Mouse (Mus musculus) telencephalon, adult 2 months (tissue): Measurements from ENCODE around the gene Nicn1.
"Not testable (repeated sequence)": the region's sequence is repeated elsewhere in the genome, so short reads cannot be mapped to it uniquely, and the experiment has no call there.

ENCODE experiments used
- DNase-seq: peaks from one replicate; pipeline ENCODE4 v3.0.0-alpha.2; 2011; ENCODE audit warnings: low read depth, low spot score

Gene Nicn1

GRCm38 (mm10) chr9:108290016-108290750 lies at the start of gene Nicn1:
TSS of gene Nicn1 (plus strand) at chr9:108290429.
- peak; percentile 99 for DNase-seq

GRCm38 (mm10) chr9:108244540-108244939 lies 45.7 kb upstream of the Nicn1 start:
- no peak for DNase-seq

DNA sequence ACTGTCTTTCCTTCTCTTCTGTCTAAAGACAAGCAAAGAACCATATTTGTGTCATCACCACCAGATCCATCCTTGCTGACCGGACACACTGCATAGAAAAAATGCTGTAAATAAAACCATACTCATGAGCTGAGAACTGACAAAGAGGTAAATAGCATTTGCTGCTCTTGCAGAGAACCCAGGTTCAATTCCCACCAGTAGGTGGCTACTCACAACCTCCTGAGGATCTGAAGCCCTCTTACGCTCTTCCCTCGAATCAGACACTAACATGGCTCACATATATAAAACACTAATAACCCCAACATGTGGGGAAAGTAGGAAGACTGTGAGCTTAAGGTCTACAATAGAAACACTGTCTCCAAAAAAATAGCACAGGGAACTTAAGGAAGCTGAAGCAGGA lies 45.2 kb upstream of the Nicn1 start:
- DNase-seq, result no peak

DNA sequence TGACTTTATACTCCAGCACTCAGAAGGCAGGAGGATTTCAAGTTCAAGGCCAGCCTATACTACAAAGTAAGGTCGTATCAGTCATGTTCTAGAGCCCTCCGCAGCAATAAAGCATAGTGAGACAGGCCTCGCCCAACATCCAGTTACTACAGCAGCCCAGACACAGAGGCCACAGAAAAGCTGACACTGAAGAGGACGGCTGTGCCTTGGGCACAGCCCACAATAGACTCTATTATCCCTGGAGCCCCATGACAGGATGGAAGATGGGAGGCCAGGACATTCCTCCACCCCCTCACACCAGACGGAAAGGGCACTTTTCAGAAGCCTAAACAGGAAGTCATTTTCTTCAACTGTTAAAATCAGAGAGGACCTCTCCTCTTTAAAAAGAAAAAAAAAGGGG lies 41.3 kb upstream of the Nicn1 start:
- DNase-seq, result no peak

GRCm38 (mm10) chr9:108251877-108252276 lies 38.4 kb upstream of the Nicn1 start:
- no peak for DNase-seq

DNA sequence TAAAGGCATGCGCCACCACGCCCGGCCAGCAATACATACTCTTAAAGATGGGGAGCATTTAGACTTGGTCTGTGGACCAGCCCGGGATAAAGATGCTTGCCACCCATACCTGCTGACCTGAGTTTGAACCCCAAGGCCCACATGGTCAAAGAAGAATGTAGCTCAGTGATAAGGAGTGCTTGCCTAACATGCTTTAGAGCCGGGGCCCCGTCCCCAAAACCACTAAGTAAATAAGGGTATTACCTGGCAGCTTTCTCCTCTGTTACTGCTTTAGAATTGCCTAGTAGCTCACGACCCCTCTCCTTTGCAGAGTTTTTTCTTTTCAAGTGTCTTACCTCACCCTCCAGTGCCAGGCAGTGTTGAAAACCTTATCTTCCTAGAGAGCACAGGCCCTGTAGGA lies 37.5 kb upstream of the Nicn1 start:
- no peak for DNase-seq

GRCm38 (mm10) chr9:108260526-108260925 lies 29.7 kb upstream of the Nicn1 start:
- DNase-seq, result no peak

DNA sequence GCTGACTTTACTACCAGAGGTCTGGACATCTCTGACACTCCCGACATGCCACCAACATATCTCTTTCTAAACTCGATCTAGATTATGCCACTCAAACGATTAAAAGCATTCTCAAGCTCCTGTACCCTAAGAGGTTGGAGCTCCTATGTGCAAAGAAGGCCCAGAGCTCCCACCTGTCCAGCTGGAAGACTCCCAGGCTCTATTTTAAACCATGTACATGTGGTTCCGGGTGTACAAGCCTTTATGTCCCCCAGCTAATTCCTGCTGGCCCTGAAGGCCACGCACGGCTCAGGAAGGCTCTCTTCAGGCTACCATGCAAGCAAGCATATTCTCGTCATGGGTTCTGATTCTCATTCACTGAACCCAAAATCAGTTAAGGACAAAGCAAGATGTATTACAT lies 28.4 kb upstream of the Nicn1 start:
- DNase-seq, result no peak

DNA sequence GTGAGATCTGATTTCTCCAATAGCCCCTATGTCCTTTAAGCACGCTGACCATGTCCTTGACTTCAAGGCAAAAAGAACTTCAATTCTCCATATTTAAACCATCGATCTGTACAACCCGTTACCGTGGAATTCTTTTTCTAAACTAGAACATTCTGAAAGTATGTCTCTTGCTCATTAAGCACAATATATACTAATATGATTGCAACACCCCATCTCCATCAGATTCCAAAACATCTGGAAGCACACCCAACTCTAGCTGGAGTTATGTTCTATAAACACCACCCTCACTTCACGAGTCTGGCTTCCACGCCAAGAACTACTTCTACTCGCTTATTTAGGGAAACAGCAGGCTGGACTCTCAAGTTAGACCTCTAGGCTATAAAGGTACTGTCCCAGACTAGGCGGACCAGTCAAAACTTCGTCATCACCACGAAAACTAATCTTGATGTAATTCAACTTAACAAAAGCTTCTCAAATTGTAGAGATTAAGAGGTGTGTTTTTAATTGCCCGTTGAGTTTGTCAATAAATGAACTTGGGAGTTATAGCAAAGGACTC lies 27.7 kb upstream of the Nicn1 start:
- DNase-seq, result no peak

DNA sequence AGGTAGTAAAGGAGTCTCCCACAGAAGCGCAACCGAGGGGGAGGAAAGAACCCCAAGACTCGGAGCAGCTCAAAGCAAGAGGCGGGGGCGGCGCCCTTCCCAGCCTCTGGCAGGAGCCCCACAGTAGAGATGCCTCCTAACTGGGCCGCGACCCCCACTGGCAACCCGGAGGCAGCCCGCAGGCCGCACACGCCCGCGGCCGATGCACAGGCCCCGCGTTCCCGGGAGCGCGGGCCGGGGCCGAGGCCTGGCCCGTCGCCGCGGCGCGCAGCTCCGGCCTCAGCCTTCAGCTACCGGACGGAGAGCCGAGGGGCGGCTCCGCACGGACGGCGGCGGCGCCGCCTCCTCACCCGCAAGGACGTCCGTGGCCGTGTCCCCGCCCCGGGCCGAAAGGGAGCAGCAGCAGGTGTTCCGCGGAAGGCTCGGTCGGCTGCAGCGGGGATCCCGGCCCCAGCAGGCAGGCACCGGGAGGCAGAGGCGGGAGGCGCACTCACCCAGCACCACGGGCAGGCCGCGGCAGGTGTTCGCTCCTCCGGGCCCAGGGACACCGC lies 27.0 kb upstream of the Nicn1 start:
- DNase-seq, result no peak

GRCm38 (mm10) chr9:108263690-108264190 lies 26.5 kb upstream of the Nicn1 start, which contains the start of gene Dag1:
TSS of gene Dag1 (minus strand) at chr9:108263958.
- DNase-seq, result peak; percentile 92

DNA sequence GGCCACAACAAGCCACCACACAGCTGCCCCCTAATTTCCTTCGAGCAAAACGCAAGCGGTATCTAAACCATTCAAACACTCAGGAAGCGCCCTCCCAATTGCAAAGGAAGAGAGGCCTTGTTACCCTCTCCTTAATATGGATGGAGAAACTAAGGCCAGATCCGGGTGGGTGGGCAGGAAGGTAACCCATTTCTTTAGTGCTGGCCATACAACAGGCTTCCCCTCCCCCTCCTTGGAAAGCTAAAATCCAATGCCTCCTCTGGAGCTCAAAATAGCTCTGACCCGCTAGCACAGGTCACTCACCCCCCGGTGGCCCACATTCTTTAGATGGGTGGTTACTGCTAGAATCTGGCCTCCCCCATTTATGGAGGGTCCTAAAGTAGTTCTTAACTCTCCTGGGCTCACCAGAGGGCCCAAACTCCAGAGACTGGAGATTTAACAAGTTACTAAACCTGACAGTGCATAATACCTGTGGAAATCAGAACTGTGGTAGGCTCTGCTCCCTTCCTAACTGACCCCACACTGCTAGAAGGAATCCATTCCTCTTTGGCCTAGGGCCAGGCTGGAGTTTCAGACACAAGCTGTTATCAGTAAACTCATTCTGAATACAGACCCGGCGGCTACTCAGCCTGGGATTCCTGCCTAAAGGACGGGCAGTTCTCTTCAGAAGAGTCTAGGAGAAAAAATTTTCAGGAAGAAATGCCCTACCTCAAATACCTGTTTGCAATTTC lies 25.9 kb upstream of the Nicn1 start:
- no peak for DNase-seq

GRCm38 (mm10) chr9:108266261-108266935 lies 23.8 kb upstream of the Nicn1 start:
- no peak for DNase-seq

DNA sequence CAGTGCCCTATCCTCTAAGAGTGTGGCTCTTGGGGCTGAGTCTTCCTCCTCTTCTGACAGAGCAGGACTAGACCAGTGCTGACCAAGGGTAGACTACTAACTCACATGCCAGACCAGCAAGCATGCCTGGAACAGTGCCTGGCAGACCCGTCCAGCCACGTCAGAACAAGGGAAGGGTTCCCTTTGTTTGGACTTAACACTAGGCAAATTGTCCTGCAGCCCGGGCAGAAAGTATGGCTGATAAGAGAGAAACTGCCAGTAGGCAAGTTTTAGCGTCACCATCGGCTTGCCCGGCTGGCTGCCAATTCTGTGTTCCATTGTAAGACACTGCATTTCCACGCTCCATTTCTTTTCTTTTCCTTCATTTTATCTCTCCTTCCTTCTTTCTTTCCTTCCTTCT lies 22.5 kb upstream of the Nicn1 start:
- DNase-seq, result no peak

- DNase-seq, result not testable (repeated sequence)
These were observed 21.5 kb upstream of the Nicn1 start for GRCm38 (mm10) chr9:108268701-108269100.

DNA sequence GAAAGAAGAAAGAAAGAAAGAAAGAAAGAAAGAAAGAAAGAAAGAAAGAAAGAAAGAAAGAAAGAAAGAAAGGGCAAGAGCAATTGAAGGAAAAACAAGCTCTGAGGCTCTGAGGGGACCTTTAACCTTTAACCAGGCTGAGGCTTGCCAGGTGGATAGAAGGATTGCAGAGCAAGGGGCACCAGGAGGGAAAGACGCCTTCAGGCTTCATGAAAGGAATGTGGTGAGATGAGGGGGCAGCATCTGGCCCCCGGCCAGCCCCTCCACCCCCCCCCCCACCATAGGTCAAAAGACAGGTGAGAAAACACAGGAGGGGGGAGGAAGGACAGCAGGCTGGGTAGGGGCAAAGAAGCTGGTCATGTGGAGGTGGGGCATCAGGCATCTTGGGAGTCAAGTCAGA lies 18.3 kb upstream of the Nicn1 start:
- no peak for DNase-seq

- DNase-seq, result no peak
These were observed 17.5 kb upstream of the Nicn1 start for GRCm38 (mm10) chr9:108272691-108273090.

- no peak for DNase-seq
These were observed 16.7 kb upstream of the Nicn1 start for GRCm38 (mm10) chr9:108273485-108273884.

- DNase-seq, result no peak
These were observed 15.5 kb upstream of the Nicn1 start for GRCm38 (mm10) chr9:108274476-108275330.

DNA sequence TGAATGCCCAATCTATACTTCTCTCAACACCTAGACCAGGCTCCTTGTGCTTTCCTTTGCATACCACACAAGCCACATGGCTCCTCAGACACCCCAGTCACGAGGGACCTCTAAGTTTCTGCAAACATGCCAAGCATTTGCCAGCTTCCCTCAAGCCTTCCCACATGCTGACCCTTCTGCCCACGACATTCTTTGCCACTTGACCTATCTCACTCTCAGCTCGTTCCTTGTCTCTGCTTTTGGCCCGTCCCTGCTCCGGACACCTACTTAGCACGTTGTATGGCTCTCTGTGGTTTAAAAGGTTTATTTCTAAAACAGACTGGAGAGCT lies 14.9 kb upstream of the Nicn1 start:
- DNase-seq, result no peak
